ENCODE assay signal across 21 mouse cellular contexts in genomic region chr4:103552476-103552875, GRCm38 (mm10).
"Had no signal": no experiment of that assay in that cellular context is flagged by ENCODE, and none has a peak within 500 bp of the region (broad histone marks: within the 10 kb centered on the region; RNA-seq: fewer than 3 reads in every experiment).

No protein-coding gene starts in this region.

- H3K27ac ChIP-seq: kidney, embryonic 15.5 days; limb, embryonic 12.5 days; limb, embryonic 15.5 days; liver, embryonic 14.5 days; macrophage; midbrain, embryonic 12.5 days; midbrain, embryonic 15.5 days; neural tube, embryonic 12.5 days; neural tube, embryonic 15.5 days; stomach, embryonic 15.5 days had no signal

- H3K4me1 ChIP-seq: kidney, embryonic 15.5 days; limb, embryonic 12.5 days; limb, embryonic 15.5 days; midbrain, embryonic 12.5 days; midbrain, embryonic 15.5 days; neural tube, embryonic 12.5 days; neural tube, embryonic 15.5 days; stomach, embryonic 15.5 days had no signal

- H3K4me2 ChIP-seq: kidney, embryonic 15.5 days; limb, embryonic 12.5 days; limb, embryonic 15.5 days; liver, embryonic 11.5 days; lung, embryonic 14.5 days; midbrain, embryonic 12.5 days; midbrain, embryonic 15.5 days; neural tube, embryonic 12.5 days; neural tube, embryonic 15.5 days; stomach, embryonic 15.5 days had no signal

- H3K36me3 ChIP-seq: kidney, embryonic 15.5 days; limb, embryonic 12.5 days; limb, embryonic 15.5 days; midbrain, embryonic 12.5 days; midbrain, embryonic 15.5 days; neural tube, embryonic 12.5 days; neural tube, embryonic 15.5 days; stomach, embryonic 15.5 days had no signal

- H3K9me3 ChIP-seq: kidney, embryonic 15.5 days; limb, embryonic 12.5 days; limb, embryonic 15.5 days; midbrain, embryonic 12.5 days; midbrain, embryonic 15.5 days; neural tube, embryonic 12.5 days; neural tube, embryonic 15.5 days; stomach, embryonic 15.5 days had no signal

- H3K9ac ChIP-seq: kidney, embryonic 15.5 days; limb, embryonic 12.5 days; limb, embryonic 15.5 days; liver, embryonic 14.5 days; liver, postnatal 0 days; lung, embryonic 14.5 days; midbrain, embryonic 12.5 days; midbrain, embryonic 15.5 days; neural tube, embryonic 12.5 days; neural tube, embryonic 15.5 days; stomach, embryonic 15.5 days had no signal

- H3K4me3 ChIP-seq: kidney, embryonic 15.5 days; limb, embryonic 12.5 days; limb, embryonic 15.5 days; midbrain, embryonic 12.5 days; midbrain, embryonic 15.5 days; neural tube, embryonic 12.5 days; neural tube, embryonic 15.5 days; stomach, embryonic 15.5 days had no signal

- H3K27me3 ChIP-seq: kidney, embryonic 15.5 days; limb, embryonic 12.5 days; limb, embryonic 15.5 days; midbrain, embryonic 12.5 days; midbrain, embryonic 15.5 days; neural tube, embryonic 12.5 days; neural tube, embryonic 15.5 days; stomach, embryonic 15.5 days had no signal

- ATAC-seq: liver, postnatal 0 days; lung, postnatal 0 days; midbrain, embryonic 15.5 days had no signal

- DNase-seq: kidney, adult 11 months; kidney, adult 8-10 months; kidney, postnatal 10 days; kidney, postnatal 36 days; liver, postnatal 0 days; lung, embryonic 14.5 days; right cerebral cortex, adult 18-20 months; spleen, adult 18-20 months; thymus, postnatal 25 days had no signal
